Mouse (Mus musculus): ENCODE measurements around the gene Acsl6. TPM values are rescaled to one million over a fixed set of nuclear protein-coding genes. Genes with fewer than 3 reads are reported as not detected.
"Not testable (repeated sequence)": the region's sequence is repeated elsewhere in the genome, so short reads cannot be mapped to it uniquely, and the experiment has no call there.

The Acsl6 gene
- total RNA-seq, 1 experiment from 2014 or later: 3.3 TPM

- no peak for DNase-seq
Measured at GRCm38 (mm10) chr11:54391326-54391725, 87.7 kb downstream of the Acsl6 start.

GRCm38 (mm10) chr11:54396686-54397085 lies 93.1 kb downstream of the Acsl6 start:
- no peak for DNase-seq

GRCm38 (mm10) chr11:54398058-54398457 lies 94.5 kb downstream of the Acsl6 start:
- DNase-seq: no peak

- DNase-seq: not testable (repeated sequence)
Measured at GRCm38 (mm10) chr11:54400803-54401202, 97.2 kb downstream of the Acsl6 start.

- no peak for DNase-seq
Measured at GRCm38 (mm10) chr11:54404885-54405284, 101.3 kb downstream of the Acsl6 start.

GRCm38 (mm10) chr11:54406930-54407546 lies 103.4 kb downstream of the Acsl6 start:
- no peak for DNase-seq

GRCm38 (mm10) chr11:54410612-54411011 lies 107.0 kb downstream of the Acsl6 start:
- no peak for DNase-seq

- peak; percentile 21 for DNase-seq
Measured at GRCm38 (mm10) chr11:54413017-54413416, 109.4 kb downstream of the Acsl6 start.

Other genes starting within 250 kb of the Acsl6 start
- 12.6 and 15.0 TPM in 2 replicates for gene Pdlim4, start 234.8 kb upstream of the Acsl6 start, total RNA-seq (2021)
- 24.3 and 28.3 TPM in 2 replicates for gene P4ha2, start 203.7 kb upstream of the Acsl6 start, total RNA-seq (2021)
- gene Csf2, start 54.1 kb upstream of the Acsl6 start, total RNA-seq (2021): not detected in 2 replicates
- gene Il3, start 36.5 kb upstream of the Acsl6 start, total RNA-seq (2021): not detected in 2 replicates
- gene Meikin, start 66.9 kb downstream of the Acsl6 start, total RNA-seq (2021): not detected in 2 replicates
- gene Fnip1, start 134.4 kb downstream of the Acsl6 start, total RNA-seq (2021): 27.5 and 27.8 TPM in 2 replicates
- gene Rapgef6, start 219.0 kb downstream of the Acsl6 start, total RNA-seq (2021): 26.0 and 29.7 TPM in 2 replicates